Mouse (Mus musculus) liver, adult 2 months (tissue): ENCODE data around the gene Usp47. TPM values are rescaled to one million over a fixed set of nuclear protein-coding genes. Genes with fewer than 3 reads are reported as not detected.

Source experiments
- DNase-seq: peaks from one replicate; pipeline ENCODE4 v3.0.0-alpha.2; 2011; ENCODE audit warnings: low read depth, low spot score; ENCODE audit errors: extremely low read depth
- H3K27ac ChIP-seq: fragments of 200-500 bp; replicated peaks from 2 replicates; pipeline ENCODE4 v1.5.1; 2012; ENCODE audit warnings: low read depth, mild to moderate bottlenecking, control low read depth, inconsistent platforms, low read length; ENCODE audit not compliant: insufficient read depth
- H3K27me3 ChIP-seq: fragments of 200-500 bp; 2 replicates; pipeline ENCODE4 v1.6.1; 2012; ENCODE audit warnings: mild to moderate bottlenecking, moderate library complexity, low read length, inconsistent platforms; ENCODE audit not compliant: control insufficient read depth, insufficient read depth
- H3K36me3 ChIP-seq: fragments of 200-500 bp; 2 replicates; pipeline ENCODE4 v1.6.1; 2012; ENCODE audit warnings: low read length, inconsistent platforms; ENCODE audit not compliant: control insufficient read depth, insufficient read depth
- H3K4me1 ChIP-seq: fragments of 200-500 bp; 2 replicates; pipeline ENCODE4 v1.6.1; 2011; ENCODE audit warnings: low read length; ENCODE audit not compliant: control insufficient read depth, insufficient read depth
- H3K4me3 ChIP-seq: fragments of 200-500 bp; 2 replicates; pipeline ENCODE4 v1.5.1; 2011; ENCODE audit warnings: low read depth, mild to moderate bottlenecking, control low read depth, low read length, moderate library complexity; ENCODE audit not compliant: insufficient read depth
- H3K79me2 ChIP-seq: fragments of 200-500 bp; 2 replicates; pipeline ENCODE4 v1.6.1; 2012; ENCODE audit warnings: inconsistent platforms, mild to moderate bottlenecking, low read length, moderate library complexity; ENCODE audit not compliant: control insufficient read depth, insufficient read depth
- H3K9ac ChIP-seq: fragments of 200-500 bp; 2 replicates; pipeline ENCODE4 v1.6.1; 2012; ENCODE audit warnings: low read depth, mild to moderate bottlenecking, control low read depth, inconsistent platforms, low read length
- CTCF ChIP-seq: fragments of 200-500 bp; IDR thresholded peaks from 2 replicates; pipeline ENCODE4 v1.5.1; 2011; ENCODE audit warnings: low read depth, low read length, control low read depth
- POLR2A ChIP-seq: fragments of 200-500 bp; IDR thresholded peaks from 2 replicates; pipeline ENCODE4 v1.6.1; 2011; ENCODE audit warnings: low read length, control low read depth; ENCODE audit not compliant: insufficient read depth; ENCODE audit errors: extremely low read depth
- WGBS: fragments of 180-500 bp; shearing (Covaris S2); methylation state at CpG from one replicate; pipeline ENCODE4 v1.1.7; 2018; 5-methylcytosine and 5-hydroxymethylcytosine counted together
- polyA plus RNA-seq: library from polyadenylated mRNA; depleted of rRNA; stranded (reverse); fragments of >200 nt; gene quantifications from 2 replicates; pipeline ENCODE4 v1.2.3, GENCODE M21; 2012
- total RNA-seq: library from RNA; depleted of rRNA; stranded (reverse); fragments of >200 nt; gene quantifications from 2 replicates; pipeline ENCODE4 v1.2.3, GENCODE M21; 2014

Usp47 gene
- total and polyA plus RNA-seq, 2 experiments: 9.4 to 56.3 TPM

GRCm38 (mm10) chr7:112042758-112043157 is 19.5 kb downstream of the Usp47 start:
- no peaks in the 10 kb centered on the region for H3K36me3 ChIP-seq
- peaks cover 30% of the 10 kb centered on the region for H3K79me2 ChIP-seq
- DNase-seq: peak; percentile 54
- H3K4me3 ChIP-seq: no peak overlapping the region
- H3K9ac ChIP-seq: no peak overlapping the region
- peaks cover 8% of the 10 kb centered on the region; the same call in 1 of the 2 replicates for H3K4me1 ChIP-seq
- H3K27me3 ChIP-seq: no peaks in the 10 kb centered on the region
- no peak overlapping the region for H3K27ac ChIP-seq
- WGBS: 7% methylated on average over 2 of the region's 2 CpGs
- TF ChIP-seq CTCF: no peak
- no peak for TF ChIP-seq POLR2A

GRCm38 (mm10) chr7:112045249-112045648 is 21.9 kb downstream of the Usp47 start:
- H3K36me3 ChIP-seq: no peaks in the 10 kb centered on the region
- no peak overlapping the region for H3K9ac ChIP-seq
- 94% methylated on average over 1 of the region's 1 CpGs for WGBS
- no peak for DNase-seq
- TF ChIP-seq CTCF (no peak), POLR2A (no peak)
- H3K27ac ChIP-seq: no peak overlapping the region
- H3K4me3 ChIP-seq: no peak overlapping the region
- H3K4me1 ChIP-seq: peaks cover 5% of the 10 kb centered on the region; the same call in 1 of the 2 replicates
- no peaks in the 10 kb centered on the region for H3K27me3 ChIP-seq
- peaks cover 26% of the 10 kb centered on the region for H3K79me2 ChIP-seq

GRCm38 (mm10) chr7:112045794-112046388 is 22.6 kb downstream of the Usp47 start:
- Histone ChIP-seq H3K4me1 (peaks cover 3% of the 10 kb centered on the region; the same call in 1 of the 2 replicates), H3K79me2 (peaks cover 23% of the 10 kb centered on the region), H3K27me3 (no peaks in the 10 kb centered on the region), H3K27ac (no peak overlapping the region), H3K36me3 (no peaks in the 10 kb centered on the region), H3K4me3 (no peak overlapping the region), H3K9ac (no peak overlapping the region)
- no peak for TF ChIP-seq CTCF
- no peak for TF ChIP-seq POLR2A
- no peak for DNase-seq
- 55% methylated on average over 3 of the region's 3 CpGs for WGBS

- WGBS: 89% methylated on average over 5 of the region's 5 CpGs
- H3K27me3 ChIP-seq: no peaks in the 10 kb centered on the region
- H3K27ac ChIP-seq: no peak overlapping the region
- H3K79me2 ChIP-seq: peaks cover 17% of the 10 kb centered on the region
- H3K36me3 ChIP-seq: peaks cover 3% of the 10 kb centered on the region
- no peak for DNase-seq
- TF ChIP-seq POLR2A (no peak), CTCF (no peak)
- H3K9ac ChIP-seq: no peak overlapping the region
- no peaks in the 10 kb centered on the region for H3K4me1 ChIP-seq
- H3K4me3 ChIP-seq: no peak overlapping the region
These were observed 25.3 kb downstream of the Usp47 start for GRCm38 (mm10) chr7:112048643-112049042.

GRCm38 (mm10) chr7:112053667-112054066 is 30.4 kb downstream of the Usp47 start:
- Histone ChIP-seq H3K4me3 (no peak overlapping the region), H3K27ac (no peak overlapping the region), H3K9ac (no peak overlapping the region), H3K27me3 (no peaks in the 10 kb centered on the region), H3K36me3 (peaks cover 18% of the 10 kb centered on the region), H3K79me2 (peaks cover 10% of the 10 kb centered on the region; the same call in 1 of the 2 replicates), H3K4me1 (peaks cover 17% of the 10 kb centered on the region)
- no peak for DNase-seq
- TF ChIP-seq POLR2A (no peak), CTCF (no peak)
- WGBS: 92% methylated on average over 3 of the region's 3 CpGs

GRCm38 (mm10) chr7:112055901-112056625 is 32.8 kb downstream of the Usp47 start:
- Histone ChIP-seq H3K36me3 (peaks cover 24% of the 10 kb centered on the region), H3K27me3 (no peaks in the 10 kb centered on the region), H3K27ac (peak overlapping the region; percentile 80), H3K9ac (no peak overlapping the region), H3K4me3 (no peak overlapping the region), H3K4me1 (peaks cover 17% of the 10 kb centered on the region), H3K79me2 (peaks cover 4% of the 10 kb centered on the region; the same call in 1 of the 2 replicates)
- whole genome bisulfite sequencing: 8% methylated on average over 8 of the region's 8 CpGs
- TF ChIP-seq POLR2A (no peak), CTCF (no peak)
- DNase-seq: peak; percentile 97
